Comparison of ENCODE assay signal across 8 mouse cellular contexts in the genomic region with DNA sequence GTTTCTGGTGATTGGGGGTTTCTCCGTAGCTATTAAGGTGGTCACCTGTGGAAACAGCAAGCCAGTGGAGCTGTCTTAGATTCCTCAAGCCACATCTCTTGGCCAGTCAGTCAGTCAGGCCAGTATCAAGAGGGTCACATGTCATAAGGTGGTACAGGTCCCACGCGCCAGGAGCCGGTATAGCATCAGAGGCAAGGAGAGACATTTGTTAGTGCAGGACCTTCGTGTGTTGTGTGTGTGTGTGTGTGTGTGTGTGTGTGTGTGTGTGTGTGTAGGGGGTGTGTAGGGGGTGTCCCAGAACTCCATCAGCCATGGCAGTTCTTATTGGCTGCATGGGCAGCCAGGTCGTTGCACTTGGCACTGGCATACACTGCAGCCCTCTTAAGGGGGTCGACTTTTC. TPM values are rescaled to one million over a fixed set of nuclear protein-coding genes. Genes with fewer than 3 reads are reported as not detected.
DNase-seq lines count a peak whose midpoint lies in the region; ATAC-seq and TF ChIP-seq lines count a peak whose summit lies in the region.

No protein-coding gene starts in this region.

- no peaks in the 10 kb centered on the region for H3K36me3 ChIP-seq in heart, embryonic 11.5 days (ENCODE audit: control insufficient read depth, insufficient read depth, low read length)
- H3K36me3 ChIP-seq in ES-E14 (ENCODE audit: control insufficient read depth, insufficient read depth, low read length, poor library complexity, severe bottlenecking), result no peaks in the 10 kb centered on the region
- no peaks in the 10 kb centered on the region for H3K36me3 ChIP-seq in hindbrain, embryonic 11.5 days (ENCODE audit: control insufficient read depth, insufficient read depth, low read length)
- no peaks in the 10 kb centered on the region for H3K36me3 ChIP-seq in midbrain, embryonic 11.5 days (ENCODE audit: control insufficient read depth, insufficient read depth, low read length)

- H3K4me3 ChIP-seq in heart, embryonic 11.5 days (ENCODE audit: low read depth, low read length), result peak overlapping the region; percentile 87
- peak overlapping the region; percentile 49 to 99; a peak in 2 of 4 replicates for H3K4me3 ChIP-seq in ES-E14 (ENCODE audit: insufficient read depth in 1 of 2, low read depth in 1 of 2, low read length in 2 of 2, poor library complexity in 1 of 2, severe bottlenecking in 1 of 2)
- 0 out of 2 replicates have a peak overlapping the region, but pooled peaks have one; percentile 73 for H3K4me3 ChIP-seq in hindbrain, embryonic 11.5 days (ENCODE audit: low read depth, low read length)
- no peak overlapping the region for H3K4me3 ChIP-seq in midbrain, embryonic 11.5 days (ENCODE audit: low read depth, low read length)

- H3K9ac ChIP-seq in heart, embryonic 11.5 days (ENCODE audit: low read depth, low read length), result no peak overlapping the region
- peak overlapping the region; percentile 45 for H3K9ac ChIP-seq in ES-E14 (ENCODE audit: insufficient read depth, low read depth, low read length, poor library complexity, severe bottlenecking)
- no peak overlapping the region for H3K9ac ChIP-seq in hindbrain, embryonic 11.5 days (ENCODE audit: low read depth, low read length)
- no peak overlapping the region for H3K9ac ChIP-seq in midbrain, embryonic 11.5 days (ENCODE audit: low read length)

- WGBS in heart, embryonic 11.5 days (ENCODE audit: insufficient replicate concordance), result 83% methylated on average over 7 of the region's 7 CpGs
- WGBS in hindbrain, embryonic 11.5 days, result 85% methylated on average over 7 of the region's 7 CpGs
- WGBS in midbrain, embryonic 11.5 days, result 84% methylated on average over 7 of the region's 7 CpGs

- peak overlapping the region; percentile 64 for H3K4me2 ChIP-seq in heart, embryonic 11.5 days
- peak overlapping the region; percentile 38 for H3K4me2 ChIP-seq in hindbrain, embryonic 11.5 days (replicated peaks; ENCODE audit: low read depth, low read length)
- H3K4me2 ChIP-seq in midbrain, embryonic 11.5 days, result peak overlapping the region; percentile 37

- intact Hi-C loops in heart, postnatal 10 days (cut with DNase I), result loop anchor here (5.0 kb wide), 1 partner anchor 61 kb away; no protein-coding TSS in a partner anchor

- no peak for DNase-seq in heart, postnatal 10 days
- no peak for DNase-seq in ES-E14 (ENCODE audit: low read depth, low spot score)
- DNase-seq in hindbrain, embryonic 11.5 days (ENCODE audit: low spot score), result no peak
- DNase-seq in midbrain, embryonic 11.5 days (ENCODE audit: low spot score, missing footprints), result no peak
- DNase-seq in right cerebral cortex, postnatal 25 days, result no peak
- DNase-seq in thymus, postnatal 36 days, result no peak
- DNase-seq in cerebellum, adult 9-10 months, result no peak

- in situ Hi-C loops in ES-E14 (cut with MboI; ENCODE audit: low sequenced_read_pairs in 2 of 2, unreplicated experiment in 2 of 2), result no loop called here

- no peak for ATAC-seq in heart, embryonic 11.5 days (replicated peaks; ENCODE audit: insufficient number of reproducible peaks, low FRiP score, low TSS enrichment)
- no peak for ATAC-seq in hindbrain, embryonic 11.5 days (ENCODE audit: low FRiP score)
- ATAC-seq in midbrain, embryonic 11.5 days (ENCODE audit: low FRiP score), result no peak

- H3K9me3 ChIP-seq in heart, embryonic 11.5 days (replicated peaks; ENCODE audit: control insufficient read depth, low read length), result no peaks in the 10 kb centered on the region
- no peaks in the 10 kb centered on the region for H3K9me3 ChIP-seq in ES-E14 (ENCODE audit: control insufficient read depth, insufficient read depth, low read depth, low read length)
- no peaks in the 10 kb centered on the region for H3K9me3 ChIP-seq in hindbrain, embryonic 11.5 days (ENCODE audit: control insufficient read depth, low read length)
- no peaks in the 10 kb centered on the region for H3K9me3 ChIP-seq in midbrain, embryonic 11.5 days (ENCODE audit: control insufficient read depth, low read length)

- no peaks in the 10 kb centered on the region for H3K27me3 ChIP-seq in heart, embryonic 11.5 days (ENCODE audit: control insufficient read depth, insufficient read depth, low read length)
- H3K27me3 ChIP-seq in hindbrain, embryonic 11.5 days (ENCODE audit: control insufficient read depth, insufficient read depth, low read length), result no peaks in the 10 kb centered on the region
- no peaks in the 10 kb centered on the region for H3K27me3 ChIP-seq in midbrain, embryonic 11.5 days (ENCODE audit: control insufficient read depth, insufficient read depth, low read length)

- peaks cover 31% of the 10 kb centered on the region for H3K4me1 ChIP-seq in heart, embryonic 11.5 days (ENCODE audit: control insufficient read depth, insufficient read depth, low read length)
- H3K4me1 ChIP-seq in ES-E14 (ENCODE audit: control insufficient read depth in 2 of 2, insufficient read depth in 2 of 2, low read length in 2 of 2, poor library complexity in 1 of 2), result peaks cover 3 to 12% of the 10 kb centered on the region in 2 experiments; a peak in 3 of 4 replicates
- H3K4me1 ChIP-seq in hindbrain, embryonic 11.5 days (replicated peaks; ENCODE audit: control insufficient read depth, insufficient read depth, low read length), result peaks cover 10% of the 10 kb centered on the region; the same call in 1 of the 2 replicates
- H3K4me1 ChIP-seq in midbrain, embryonic 11.5 days (ENCODE audit: control insufficient read depth, insufficient read depth, low read length), result peaks cover 15% of the 10 kb centered on the region

- no peak overlapping the region for H3K27ac ChIP-seq in heart, embryonic 11.5 days (ENCODE audit: low read depth, low read length)
- H3K27ac ChIP-seq in ES-E14 (ENCODE audit: insufficient read depth, low read depth, low read length, poor library complexity, severe bottlenecking), result no peak overlapping the region
- H3K27ac ChIP-seq in hindbrain, embryonic 11.5 days (ENCODE audit: low read depth, low read length), result no peak overlapping the region
- H3K27ac ChIP-seq in midbrain, embryonic 11.5 days (ENCODE audit: low read depth, low read length), result no peak overlapping the region

TF ChIP-seq in ES-E14, 5 proteins besides CTCF, POLR2A, EP300 and RAD21:
- TF ChIP-seq MAFK (IDR thresholded peaks at IDR 0.05; ENCODE audit: insufficient read depth, low read depth, low read length), result no peak
- no peak for TF ChIP-seq ZNF384 (IDR thresholded peaks at IDR 0.05; ENCODE audit: low read depth, low read length)
- no peak for TF ChIP-seq CHD2 (IDR thresholded peaks at IDR 0.05; ENCODE audit: low read depth, low read length)
- TF ChIP-seq HCFC1 (IDR thresholded peaks at IDR 0.05; ENCODE audit: borderline replicate concordance, insufficient read depth, low read length), result no peak
- no peak for TF ChIP-seq ZC3H11A (IDR thresholded peaks at IDR 0.05; ENCODE audit: borderline replicate concordance, low read depth, low read length)
TF ChIP-seq in ES-E14: peak in this region for 0.

RNA-seq across cellular contexts. Expression of gene Rfx1, which starts 1.3 kb away (rescaled TPM):
- 7.5 and 7.9 TPM in 2 replicates for polyA plus RNA-seq in heart, embryonic 11.5 days (2014; fragmentation: Nextera tagmentation; extraction: Ambion mirVana)
- 10 to 100 TPM; 12.4 to 15.4 TPM for total RNA-seq in heart, postnatal 10 days (2021)
- 16.2 and 22.3 TPM in 2 replicates for total RNA-seq in ES-E14 (2012; rRNA removed)
- 5.5 and 8.8 TPM in 2 replicates for polyA plus RNA-seq in hindbrain, embryonic 11.5 days (2014; fragmentation: Nextera tagmentation; extraction: Ambion mirVana)
- polyA plus RNA-seq in midbrain, embryonic 11.5 days (2014; fragmentation: Nextera tagmentation; extraction: Ambion mirVana), result 6.0 and 7.8 TPM in 2 replicates

RNA-seq across cellular contexts. Expression of gene Gm10643, which starts 3.0 kb away (rescaled TPM):
- polyA plus RNA-seq in heart, embryonic 11.5 days (2014; fragmentation: Nextera tagmentation; extraction: Ambion mirVana), result 1.0 and 1.1 TPM in 2 replicates
- total RNA-seq in heart, postnatal 10 days (2021), result 1 to 10 TPM; 3.3 to 4.3 TPM
- total RNA-seq in ES-E14 (2012; rRNA removed), result 1.5 and 1.7 TPM in 2 replicates
- 2.0 and 2.2 TPM in 2 replicates for polyA plus RNA-seq in hindbrain, embryonic 11.5 days (2014; fragmentation: Nextera tagmentation; extraction: Ambion mirVana)
- polyA plus RNA-seq in midbrain, embryonic 11.5 days (2014; fragmentation: Nextera tagmentation; extraction: Ambion mirVana), result 2.2 and 2.4 TPM in 2 replicates

RNA-seq across cellular contexts. Expression of gene Rln3, which starts 23.1 kb away (rescaled TPM):
- polyA plus RNA-seq in heart, embryonic 11.5 days (2014; fragmentation: Nextera tagmentation; extraction: Ambion mirVana), result not detected in 2 replicates
- total RNA-seq in heart, postnatal 10 days (2021), result not detected
- 7.3 and 26.6 TPM in 2 replicates for total RNA-seq in ES-E14 (2012; rRNA removed)
- polyA plus RNA-seq in hindbrain, embryonic 11.5 days (2014; fragmentation: Nextera tagmentation; extraction: Ambion mirVana), result 0.48 TPM in 1 of 2 replicates, not detected in the other
- not detected in 2 replicates for polyA plus RNA-seq in midbrain, embryonic 11.5 days (2014; fragmentation: Nextera tagmentation; extraction: Ambion mirVana)

RNA-seq across cellular contexts. Expression of gene Il27ra, which starts 25.5 kb away (rescaled TPM):
- 3.5 and 4.1 TPM in 2 replicates for polyA plus RNA-seq in heart, embryonic 11.5 days (2014; fragmentation: Nextera tagmentation; extraction: Ambion mirVana)
- total RNA-seq in heart, postnatal 10 days (2021), result 1 to 10 TPM; 5.9 to 6.0 TPM
- total RNA-seq in ES-E14 (2012; rRNA removed), result 0.89 and 3.6 TPM in 2 replicates
- polyA plus RNA-seq in hindbrain, embryonic 11.5 days (2014; fragmentation: Nextera tagmentation; extraction: Ambion mirVana), result not detected in 2 replicates
- polyA plus RNA-seq in midbrain, embryonic 11.5 days (2014; fragmentation: Nextera tagmentation; extraction: Ambion mirVana), result 0.23 TPM in 2 replicates

RNA-seq across cellular contexts. Expression of gene Dcaf15, which starts 36.7 kb away (rescaled TPM):
- polyA plus RNA-seq in heart, embryonic 11.5 days (2014; fragmentation: Nextera tagmentation; extraction: Ambion mirVana), result 7.5 and 8.8 TPM in 2 replicates
- total RNA-seq in heart, postnatal 10 days (2021), result 10 to 100 TPM; 13.7 to 13.9 TPM
- total RNA-seq in ES-E14 (2012; rRNA removed), result 53.5 and 62.0 TPM in 2 replicates
- 12.5 and 12.8 TPM in 2 replicates for polyA plus RNA-seq in hindbrain, embryonic 11.5 days (2014; fragmentation: Nextera tagmentation; extraction: Ambion mirVana)
- polyA plus RNA-seq in midbrain, embryonic 11.5 days (2014; fragmentation: Nextera tagmentation; extraction: Ambion mirVana), result 12.2 and 14.3 TPM in 2 replicates
